Mouse (Mus musculus): ENCODE data around the gene Ms4a5.

The Ms4a5 gene

GRCm38 (mm10) chr19:11232348-11232747 is 51.3 kb downstream of the Ms4a5 start, which contains the start of gene Ms4a12:
Ms4a12 (minus strand) TSS chr19:11232448.
- DNase-seq (ENCODE audit: low read depth, low spot score), result no peak
